Mouse (Mus musculus): ENCODE measurements around the gene Noc4l. TPM values are rescaled to one million over a fixed set of nuclear protein-coding genes. Genes with fewer than 3 reads are reported as not detected.

Gene Noc4l
- total and polyA plus RNA-seq, 2 experiments from 2014 or later = 36.9 to 47.2 TPM

DNA sequence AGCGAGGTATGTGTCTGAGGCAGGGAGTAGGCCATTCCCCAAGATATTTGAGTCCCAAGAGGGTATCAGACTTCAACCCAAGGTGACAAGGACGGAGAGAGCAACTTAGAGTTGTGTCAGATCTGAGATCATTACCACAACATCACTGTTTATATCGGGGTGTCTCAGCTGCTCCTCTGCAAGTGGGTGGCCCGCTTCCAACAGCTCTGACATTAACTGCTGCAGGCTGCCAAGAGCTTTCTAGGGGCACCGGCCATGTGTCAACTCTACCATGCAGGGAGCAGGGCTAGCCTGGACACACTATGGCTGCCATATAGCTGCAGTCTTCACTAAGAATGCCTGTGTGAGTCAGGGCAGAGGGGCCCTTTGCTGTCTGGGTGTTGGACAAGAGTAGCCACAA is 43.3 kb downstream of the Noc4l start:
- no peak for DNase-seq
- Histone ChIP-seq H3K27ac (ENCODE audit: low read depth, low read length) (no peak overlapping the region), H3K4me1 (ENCODE audit: insufficient read depth) (0 out of 2 replicates have a peak, but pooled peaks cover 3% of the 10 kb centered on the region), H3K27me3 (ENCODE audit: insufficient read depth, low read length) (no peaks in the 10 kb centered on the region), H3K9ac (no peak overlapping the region), H3K36me3 (ENCODE audit: insufficient read depth) (peaks cover 3% of the 10 kb centered on the region; the same call in 1 of the 2 replicates), H3K4me2 (ENCODE audit: low read depth) (no peak overlapping the region), H3K9me3 (ENCODE audit: low read length) (no peaks in the 10 kb centered on the region), H3K4me3 (ENCODE audit: low read depth, low read length) (no peak overlapping the region)
- 52% methylated on average over 5 of the region's 5 CpGs for WGBS
- no peak for ATAC-seq
- no peak for TF ChIP-seq CTCF (IDR thresholded peaks at IDR 0.05; ENCODE audit: low read depth)

DNA sequence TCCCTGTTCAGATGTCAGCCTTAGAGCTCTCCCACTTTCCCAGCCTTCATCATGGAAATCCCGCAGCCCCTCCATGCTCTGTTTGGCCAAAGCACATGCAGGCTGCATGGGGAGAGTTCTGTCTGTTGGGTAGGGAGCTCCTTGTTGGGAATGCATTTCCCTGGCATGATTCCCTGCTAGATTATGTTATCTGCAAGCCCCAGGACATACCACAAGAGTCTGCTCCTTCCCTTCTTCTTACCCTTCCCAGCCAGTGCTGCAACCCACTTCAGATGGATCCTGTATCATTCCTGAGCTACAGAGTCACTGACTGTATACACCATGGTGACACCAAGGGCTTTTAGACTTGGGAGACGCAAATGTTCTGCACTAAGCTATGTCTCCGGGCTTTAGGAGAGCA is 43.8 kb downstream of the Noc4l start:
- DNase-seq (no peak), ATAC-seq (no peak)
- Histone ChIP-seq H3K27ac (ENCODE audit: low read depth, low read length) (no peak overlapping the region), H3K4me3 (ENCODE audit: low read depth, low read length) (no peak overlapping the region), H3K36me3 (ENCODE audit: insufficient read depth) (no peaks in the 10 kb centered on the region; the same call in 1 of the 2 replicates), H3K4me2 (ENCODE audit: low read depth) (no peak overlapping the region), H3K4me1 (ENCODE audit: insufficient read depth) (0 out of 2 replicates have a peak, but pooled peaks cover 3% of the 10 kb centered on the region), H3K9ac (no peak overlapping the region), H3K27me3 (ENCODE audit: insufficient read depth, low read length) (no peaks in the 10 kb centered on the region), H3K9me3 (ENCODE audit: low read length) (no peaks in the 10 kb centered on the region)
- TF ChIP-seq CTCF (IDR thresholded peaks at IDR 0.05; ENCODE audit: low read depth) = no peak
- WGBS = 75% methylated on average over 3 of the region's 3 CpGs

DNA sequence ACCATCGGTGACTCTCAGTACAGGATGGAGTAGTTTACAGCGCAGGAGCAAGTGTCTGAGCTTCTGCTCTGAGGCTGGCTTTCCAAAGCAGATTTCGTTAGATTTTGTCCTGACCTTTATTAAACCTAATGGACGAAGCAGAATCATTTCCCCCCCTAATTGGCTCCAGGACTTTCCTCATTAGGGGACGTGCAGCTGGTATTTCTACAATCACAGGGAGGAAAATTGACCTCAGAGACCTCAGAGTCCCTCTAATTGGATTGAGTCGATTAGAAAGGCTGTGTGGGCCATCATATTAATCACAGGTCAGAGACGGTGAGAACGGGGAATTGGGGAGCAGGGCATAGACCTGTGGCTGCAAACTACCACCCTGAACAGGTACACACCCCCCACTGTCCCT is 44.3 kb downstream of the Noc4l start:
- no peak for DNase-seq
- 0 out of 2 replicates have a peak, but pooled peaks cover 3% of the 10 kb centered on the region for H3K4me1 ChIP-seq (ENCODE audit: insufficient read depth)
- H3K27ac ChIP-seq (ENCODE audit: low read depth, low read length) = no peak overlapping the region
- WGBS = 20% methylated on average over 8 of the region's 8 CpGs
- no peak for TF ChIP-seq CTCF (IDR thresholded peaks at IDR 0.05; ENCODE audit: low read depth)
- H3K9me3 ChIP-seq (ENCODE audit: low read length) = no peaks in the 10 kb centered on the region
- no peak overlapping the region for H3K9ac ChIP-seq
- H3K27me3 ChIP-seq (ENCODE audit: insufficient read depth, low read length) = no peaks in the 10 kb centered on the region
- ATAC-seq = no peak
- H3K36me3 ChIP-seq (ENCODE audit: insufficient read depth) = no peaks in the 10 kb centered on the region; the same call in 1 of the 2 replicates
- no peak overlapping the region for H3K4me3 ChIP-seq (ENCODE audit: low read depth, low read length)
- H3K4me2 ChIP-seq (ENCODE audit: low read depth) = no peak overlapping the region

DNA sequence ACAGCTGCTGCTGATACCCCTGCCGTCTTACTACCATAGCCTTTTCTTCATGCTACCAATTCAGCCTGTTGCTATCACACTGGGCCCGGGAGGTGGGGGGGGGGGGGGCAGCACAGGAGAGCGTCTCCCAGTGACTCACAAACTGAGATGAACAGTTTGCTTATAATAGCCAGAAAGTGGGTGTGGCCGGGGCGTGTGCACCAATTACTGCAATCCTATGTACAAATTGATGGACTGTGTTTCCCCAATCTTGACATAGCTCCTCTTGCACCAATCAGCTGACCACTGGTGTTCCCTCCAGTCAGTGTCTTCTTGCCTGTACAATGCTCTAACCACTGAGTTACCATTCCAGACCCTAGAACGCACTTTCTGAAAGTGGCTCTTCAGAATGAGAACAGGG is 44.9 kb downstream of the Noc4l start:
- no peaks in the 10 kb centered on the region; the same call in 1 of the 2 replicates for H3K36me3 ChIP-seq (ENCODE audit: insufficient read depth)
- TF ChIP-seq CTCF (IDR thresholded peaks at IDR 0.05; ENCODE audit: low read depth) = no peak
- no peak overlapping the region for H3K27ac ChIP-seq (ENCODE audit: low read depth, low read length)
- H3K9ac ChIP-seq = no peak overlapping the region
- H3K4me1 ChIP-seq (ENCODE audit: insufficient read depth) = 0 out of 2 replicates have a peak, but pooled peaks cover 3% of the 10 kb centered on the region
- H3K9me3 ChIP-seq (ENCODE audit: low read length) = no peaks in the 10 kb centered on the region
- H3K27me3 ChIP-seq (ENCODE audit: insufficient read depth, low read length) = no peaks in the 10 kb centered on the region
- no peak for DNase-seq
- H3K4me3 ChIP-seq (ENCODE audit: low read depth, low read length) = no peak overlapping the region
- no peak overlapping the region for H3K4me2 ChIP-seq (ENCODE audit: low read depth)
- no peak for ATAC-seq
- 63% methylated on average over 6 of the region's 6 CpGs for WGBS

DNA sequence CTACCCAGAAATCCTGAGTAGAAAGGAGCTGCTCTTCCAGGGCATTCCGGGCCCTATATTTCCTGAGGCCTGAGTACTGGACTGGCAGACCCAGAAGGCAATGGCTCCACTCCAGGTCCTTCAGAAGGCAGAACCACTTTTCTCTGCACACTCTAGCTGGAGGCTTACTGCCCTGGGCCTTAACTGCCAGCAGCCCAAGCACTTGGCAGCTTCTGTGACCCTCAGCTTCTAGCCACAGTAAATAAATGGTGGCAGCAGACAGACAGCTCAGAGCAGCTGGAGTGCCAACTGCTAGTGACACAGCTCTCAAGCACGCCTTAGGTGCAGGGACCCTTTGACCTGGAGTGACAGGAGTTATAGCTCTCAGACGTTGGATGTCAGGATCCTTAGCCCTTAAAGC is 45.5 kb downstream of the Noc4l start:
- no peak overlapping the region for H3K4me3 ChIP-seq (ENCODE audit: low read depth, low read length)

DNA sequence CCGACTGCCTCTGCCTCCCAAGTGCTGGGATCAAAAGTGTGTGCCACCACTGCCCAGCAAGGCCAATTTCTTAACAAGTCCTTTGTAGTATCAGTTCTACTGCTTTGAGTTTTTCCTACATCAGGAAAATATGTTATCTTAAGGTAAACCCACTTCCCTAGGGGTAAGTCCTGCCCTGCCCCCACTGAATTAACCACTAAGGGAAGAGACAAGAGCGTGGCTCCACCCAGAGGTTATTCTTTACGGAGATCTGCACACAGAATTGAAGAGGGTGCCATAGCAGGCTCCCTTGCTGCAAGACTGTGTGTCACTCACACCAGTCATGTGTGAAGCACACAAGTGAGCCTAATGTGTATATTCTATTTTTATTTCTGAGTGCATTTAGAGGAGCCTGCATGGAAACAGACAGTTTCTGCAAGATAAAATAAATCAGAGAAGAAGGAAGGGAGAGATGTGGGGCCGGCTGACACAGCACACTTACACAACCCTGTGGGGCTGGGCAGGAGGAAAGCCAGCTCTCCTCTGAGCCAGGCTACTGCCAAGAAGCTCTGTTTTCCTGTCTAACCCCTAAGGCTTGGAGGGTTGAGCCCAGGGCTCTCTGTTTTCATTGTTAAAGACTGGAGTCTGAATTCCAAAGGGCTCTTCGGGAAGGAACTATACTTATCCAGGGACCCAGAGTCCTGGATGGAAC is 47.5 kb downstream of the Noc4l start:
- no peaks in the 10 kb centered on the region for H3K9me3 ChIP-seq (ENCODE audit: low read length)
- H3K4me3 ChIP-seq (ENCODE audit: low read depth, low read length) = no peak overlapping the region
- DNase-seq (no peak), ATAC-seq (peak; percentile 66)
- H3K4me2 ChIP-seq (ENCODE audit: low read depth) = no peak overlapping the region
- H3K27me3 ChIP-seq (ENCODE audit: insufficient read depth, low read length) = no peaks in the 10 kb centered on the region
- H3K36me3 ChIP-seq (ENCODE audit: insufficient read depth) = peaks cover 9% of the 10 kb centered on the region
- no peak for TF ChIP-seq CTCF (IDR thresholded peaks at IDR 0.05; ENCODE audit: low read depth)
- H3K4me1 ChIP-seq (ENCODE audit: insufficient read depth) = no peaks in the 10 kb centered on the region
- 56% methylated on average over 5 of the region's 5 CpGs for WGBS
- no peak overlapping the region for H3K9ac ChIP-seq
- H3K27ac ChIP-seq (ENCODE audit: low read depth, low read length) = no peak overlapping the region

More for the DNA sequence above, 45.5 kb downstream of the Noc4l start:
- TF ChIP-seq CTCF (IDR thresholded peaks at IDR 0.05; ENCODE audit: low read depth) = no peak
- 69% methylated on average over 3 of the region's 3 CpGs for whole genome bisulfite sequencing
- no peak for DNase-seq
- no peaks in the 10 kb centered on the region for H3K27me3 ChIP-seq (ENCODE audit: insufficient read depth, low read length)
- no peak for ATAC-seq
- no peak overlapping the region for H3K4me2 ChIP-seq (ENCODE audit: low read depth)
- H3K4me1 ChIP-seq (ENCODE audit: insufficient read depth) = 0 out of 2 replicates have a peak, but pooled peaks cover 3% of the 10 kb centered on the region
- no peaks in the 10 kb centered on the region for H3K9me3 ChIP-seq (ENCODE audit: low read length)
- H3K9ac ChIP-seq = no peak overlapping the region
- no peak overlapping the region for H3K27ac ChIP-seq (ENCODE audit: low read depth, low read length)
- peaks cover 6% of the 10 kb centered on the region for H3K36me3 ChIP-seq (ENCODE audit: insufficient read depth)

DNA sequence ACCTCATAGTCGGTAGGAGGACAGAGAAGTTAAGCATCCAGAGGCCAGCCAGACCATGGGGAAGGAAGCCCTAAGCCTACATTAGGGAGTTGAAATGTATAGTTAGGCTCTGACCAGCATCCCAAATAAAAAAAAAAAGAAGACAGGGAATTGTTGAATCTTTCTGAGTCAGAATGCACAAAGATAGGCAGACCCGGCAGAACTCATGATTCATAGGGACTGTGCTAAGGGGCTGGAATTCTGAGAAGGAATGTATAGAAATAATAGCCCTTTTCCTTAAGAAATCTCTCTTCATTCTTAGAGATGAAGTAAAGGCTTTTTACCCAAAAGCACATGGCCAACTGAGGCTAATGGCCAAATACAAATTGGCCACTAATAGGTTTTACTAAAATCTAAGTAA is 48.9 kb downstream of the Noc4l start:
- H3K4me1 ChIP-seq (ENCODE audit: insufficient read depth) = no peaks in the 10 kb centered on the region
- peaks cover 9% of the 10 kb centered on the region for H3K36me3 ChIP-seq (ENCODE audit: insufficient read depth)
- 84% methylated on average over 2 of the region's 2 CpGs for WGBS
- no peak overlapping the region for H3K4me2 ChIP-seq (ENCODE audit: low read depth)
- no peak for TF ChIP-seq CTCF (IDR thresholded peaks at IDR 0.05; ENCODE audit: low read depth)
- H3K4me3 ChIP-seq (ENCODE audit: low read depth, low read length) = no peak overlapping the region
- H3K27ac ChIP-seq (ENCODE audit: low read depth, low read length) = no peak overlapping the region
- ATAC-seq (no peak), DNase-seq (no peak)
- H3K9me3 ChIP-seq (ENCODE audit: low read length) = no peaks in the 10 kb centered on the region
- H3K9ac ChIP-seq = no peak overlapping the region
- no peaks in the 10 kb centered on the region for H3K27me3 ChIP-seq (ENCODE audit: insufficient read depth, low read length)

All from forebrain, postnatal 0 days (tissue).